Mouse (Mus musculus) brain, embryonic 14.5 days (tissue): ENCODE results near the gene Ccdc189.

Experiments
- CTCF ChIP-seq: fragments of 200-500 bp; IDR thresholded peaks from 2 replicates; pipeline ENCODE4 v1.5.1; 2012; ENCODE audit warnings: inconsistent platforms, mild to moderate bottlenecking, moderate library complexity, borderline replicate concordance; ENCODE audit not compliant: insufficient read depth, insufficient read length; ENCODE audit errors: extremely low read depth
- POLR2A ChIP-seq: fragments of 200-500 bp; IDR thresholded peaks from 2 replicates; pipeline ENCODE4 v1.6.1; 2012; ENCODE audit warnings: mild to moderate bottlenecking, inconsistent platforms, borderline replicate concordance; ENCODE audit not compliant: poor library complexity, insufficient read depth, insufficient read length, severe bottlenecking; ENCODE audit errors: extremely low read depth

DNA sequence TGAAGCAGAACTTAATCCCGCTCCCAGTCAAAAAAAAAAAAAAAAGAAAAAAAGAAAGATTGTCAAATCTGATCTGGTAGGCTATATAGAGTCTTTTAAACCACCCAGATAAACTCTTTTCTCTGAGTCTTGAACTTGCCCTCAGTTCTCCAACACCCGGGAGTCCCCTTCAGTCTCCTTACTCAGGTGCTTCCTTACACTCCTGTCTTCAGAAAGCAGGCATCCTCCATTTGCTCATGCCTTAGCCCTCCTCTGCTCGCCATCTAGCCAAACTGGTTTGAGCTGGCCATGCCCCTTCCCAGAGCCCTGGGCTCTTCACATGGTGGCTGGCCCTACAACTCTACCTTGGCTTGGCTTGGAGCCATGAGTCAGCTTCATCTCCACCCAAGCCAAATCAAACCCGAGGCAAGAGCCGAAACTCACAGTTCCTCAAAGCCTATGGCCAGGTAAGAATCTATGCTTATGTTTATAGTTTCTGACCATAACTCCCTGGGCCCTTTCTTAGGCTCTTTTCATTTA is 27.0 kb downstream of the Ccdc189 start, which contains the start of gene Tmem265:
- TF ChIP-seq CTCF, result no peak
- no peak for TF ChIP-seq POLR2A
